Mouse (Mus musculus) limb, embryonic 14.5 days (tissue): Measurements from ENCODE around the gene Agap1. TPM values are rescaled to one million over a fixed set of nuclear protein-coding genes. Genes with fewer than 3 reads are reported as not detected.

Source experiments
- ATAC-seq: fragments of 200-750 bp; cut with Nextera tagmentation; 2 replicates; pipeline ENCODE4 v1.8.0; 2017; ENCODE audit warnings: low read depth, moderate number of reproducible peaks, moderate TSS enrichment; ENCODE audit not compliant: low FRiP score
- DNase-seq: peaks from one replicate; pipeline ENCODE4 v3.0.0-alpha.2; 2015; ENCODE audit warnings: low spot score
- H3K27ac ChIP-seq: fragments of 300-500 bp; sonication (generic); replicated peaks from 2 replicates; pipeline ENCODE4 v1.5.1; 2014; ENCODE audit warnings: low read depth, mild to moderate bottlenecking, low read length, moderate library complexity, mixed read lengths
- H3K27me3 ChIP-seq: fragments of 300-500 bp; sonication (generic); 2 replicates; pipeline ENCODE4 v1.6.1; 2014; ENCODE audit warnings: low read length, mixed read lengths; ENCODE audit not compliant: control insufficient read depth, insufficient read depth
- H3K36me3 ChIP-seq: fragments of 300-500 bp; sonication (generic); 2 replicates; pipeline ENCODE4 v1.6.1; 2014; ENCODE audit warnings: mild to moderate bottlenecking, low read length, moderate library complexity, mixed read lengths; ENCODE audit not compliant: control insufficient read depth, insufficient read depth
- H3K4me1 ChIP-seq: fragments of 300-500 bp; sonication (generic); 2 replicates; pipeline ENCODE4 v1.6.1; 2014; ENCODE audit warnings: antibody characterized with exemption, low read length, mixed read lengths; ENCODE audit not compliant: control insufficient read depth, insufficient read depth
- H3K4me2 ChIP-seq: fragments of 300-500 bp; sonication (generic); replicated peaks from 2 replicates; pipeline ENCODE4 v1.6.1; 2014; ENCODE audit warnings: low read depth, mild to moderate bottlenecking, low read length, moderate library complexity; ENCODE audit not compliant: severe bottlenecking
- H3K4me3 ChIP-seq: fragments of 300-500 bp; sonication (generic); replicated peaks from 2 replicates; pipeline ENCODE4 v1.5.1; 2014; ENCODE audit warnings: low read length
- H3K9ac ChIP-seq: fragments of 300-500 bp; sonication (generic); 2 replicates; pipeline ENCODE4 v1.6.1; 2014; ENCODE audit warnings: mild to moderate bottlenecking, low read depth, low read length, moderate library complexity; ENCODE audit not compliant: severe bottlenecking
- H3K9me3 ChIP-seq: fragments of 300-500 bp; sonication (generic); 2 replicates; pipeline ENCODE4 v1.6.1; 2016; ENCODE audit warnings: low read length; ENCODE audit not compliant: control insufficient read depth
- POLR2A ChIP-seq: fragments of 200-500 bp; IDR thresholded peaks from 2 replicates; pipeline ENCODE4 v1.8.0; 2012; ENCODE audit warnings: inconsistent platforms, mild to moderate bottlenecking, moderate library complexity, borderline replicate concordance; ENCODE audit not compliant: insufficient read depth, insufficient read length; ENCODE audit errors: extremely low read depth
- WGBS: fragments of 180-500 bp; shearing (Covaris S2); extraction: QIAGEN DNeasy Blood & Tissue Kit; methylation state at CpG from one replicate; pipeline ENCODE4 v1.1.7; 2014; 5-methylcytosine and 5-hydroxymethylcytosine counted together
- polyA plus RNA-seq, 2 experiments: library from polyadenylated mRNA; depleted of rRNA in 1 of 2; stranded (reverse) in 1 of 2; unstranded in 1 of 2; fragments of >200 nt; fragmentation: Nextera tagmentation in 1 of 2; extraction: Ambion mirVana in 1 of 2; gene quantifications; 2 replicates each; pipeline versions ENCODE4 v1.2.1 to v1.2.3; 2012 to 2014

Gene Agap1
- polyA plus RNA-seq, 2 experiments, result 16.2 to 19.5 TPM

GRCm38 (mm10) chr1:89590994-89591393 lies 136.4 kb downstream of the Agap1 start:
- no peak overlapping the region for H3K4me3 ChIP-seq
- H3K27me3 ChIP-seq, result no peaks in the 10 kb centered on the region
- no peak for DNase-seq
- H3K9ac ChIP-seq, result no peak overlapping the region
- no peaks in the 10 kb centered on the region for H3K36me3 ChIP-seq
- no peak overlapping the region for H3K4me2 ChIP-seq
- ATAC-seq, result no peak
- no peak for TF ChIP-seq POLR2A
- no peaks in the 10 kb centered on the region for H3K9me3 ChIP-seq
- no peaks in the 10 kb centered on the region for H3K4me1 ChIP-seq
- 91% methylated on average over 7 of the region's 7 CpGs for WGBS
- no peak overlapping the region for H3K27ac ChIP-seq

GRCm38 (mm10) chr1:89593219-89593618 lies 138.6 kb downstream of the Agap1 start:
- Histone ChIP-seq H3K27ac (no peak overlapping the region), H3K4me1 (no peaks in the 10 kb centered on the region), H3K9ac (no peak overlapping the region), H3K36me3 (no peaks in the 10 kb centered on the region), H3K27me3 (no peaks in the 10 kb centered on the region), H3K4me2 (no peak overlapping the region), H3K9me3 (no peaks in the 10 kb centered on the region), H3K4me3 (no peak overlapping the region)
- no peak for TF ChIP-seq POLR2A
- DNase-seq (no peak), ATAC-seq (no peak)
- WGBS, result 78% methylated on average over 4 of the region's 4 CpGs

GRCm38 (mm10) chr1:89594999-89595398 lies 140.4 kb downstream of the Agap1 start:
- Histone ChIP-seq H3K36me3 (no peaks in the 10 kb centered on the region), H3K4me1 (0 out of 2 replicates have a peak, but pooled peaks cover 3% of the 10 kb centered on the region), H3K9ac (no peak overlapping the region), H3K4me3 (no peak overlapping the region), H3K27me3 (no peaks in the 10 kb centered on the region), H3K4me2 (no peak overlapping the region), H3K27ac (no peak overlapping the region), H3K9me3 (no peaks in the 10 kb centered on the region)
- no peak for ATAC-seq
- no peak for DNase-seq
- TF ChIP-seq POLR2A, result no peak
- 88% methylated on average over 8 of the region's 8 CpGs for WGBS

- no peak overlapping the region for H3K9ac ChIP-seq
- H3K4me3 ChIP-seq, result no peak overlapping the region
- no peak overlapping the region for H3K4me2 ChIP-seq
- no peaks in the 10 kb centered on the region for H3K9me3 ChIP-seq
- DNase-seq (no peak), ATAC-seq (no peak)
- 85% methylated on average over 7 of the region's 7 CpGs for WGBS
- no peak overlapping the region for H3K27ac ChIP-seq
- H3K4me1 ChIP-seq, result 0 out of 2 replicates have a peak, but pooled peaks cover 3% of the 10 kb centered on the region
- no peak for TF ChIP-seq POLR2A
- no peaks in the 10 kb centered on the region for H3K27me3 ChIP-seq
- no peaks in the 10 kb centered on the region for H3K36me3 ChIP-seq
Measured at GRCm38 (mm10) chr1:89595421-89595820, 140.8 kb downstream of the Agap1 start.

GRCm38 (mm10) chr1:89596223-89596622 lies 141.6 kb downstream of the Agap1 start:
- H3K4me3 ChIP-seq, result no peak overlapping the region
- H3K27ac ChIP-seq, result no peak overlapping the region
- ATAC-seq (no peak), DNase-seq (no peak)
- 91% methylated on average over 2 of the region's 2 CpGs for WGBS
- H3K27me3 ChIP-seq, result no peaks in the 10 kb centered on the region
- 0 out of 2 replicates have a peak, but pooled peaks cover 3% of the 10 kb centered on the region for H3K4me1 ChIP-seq
- H3K4me2 ChIP-seq, result no peak overlapping the region
- H3K9me3 ChIP-seq, result no peaks in the 10 kb centered on the region
- TF ChIP-seq POLR2A, result no peak
- no peaks in the 10 kb centered on the region for H3K36me3 ChIP-seq
- H3K9ac ChIP-seq, result no peak overlapping the region

GRCm38 (mm10) chr1:89598906-89599305 lies 144.3 kb downstream of the Agap1 start:
- H3K4me1 ChIP-seq, result 0 out of 2 replicates have a peak, but pooled peaks cover 3% of the 10 kb centered on the region
- no peak overlapping the region for H3K4me2 ChIP-seq
- DNase-seq, result no peak
- H3K9me3 ChIP-seq, result no peaks in the 10 kb centered on the region
- H3K36me3 ChIP-seq, result no peaks in the 10 kb centered on the region
- H3K4me3 ChIP-seq, result no peak overlapping the region
- TF ChIP-seq POLR2A, result no peak
- 88% methylated on average over 5 of the region's 5 CpGs for WGBS
- no peaks in the 10 kb centered on the region for H3K27me3 ChIP-seq
- H3K9ac ChIP-seq, result no peak overlapping the region
- no peak for ATAC-seq
- H3K27ac ChIP-seq, result no peak overlapping the region
